Mouse (Mus musculus) embryonic stem cell, embryonic (primary cell): Measurements from ENCODE around the gene Mboat7.

Experiments
- CTCF ChIA-PET, 4 experiments: fragments of 300-600 bp in 2 of 4; fragments of 350-600 bp in 2 of 4; sonication (Branson Sonifier 250); formaldehyde crosslinking; loops; one replicate each; lab custom pipeline; 2022; ENCODE audit warnings: inconsistent platforms in 2 of 4; lab: Charles Lee
- POLR2A ChIA-PET, 4 experiments: fragments of 300-600 bp in 2 of 4; fragments of 350-600 bp in 2 of 4; sonication (Branson Sonifier 250); formaldehyde crosslinking; loops; one replicate each; lab custom pipeline; 2022; ENCODE audit warnings: antibody characterized with exemption in 4 of 4, inconsistent platforms in 1 of 4; lab: Charles Lee

The Mboat7 gene

DNA sequence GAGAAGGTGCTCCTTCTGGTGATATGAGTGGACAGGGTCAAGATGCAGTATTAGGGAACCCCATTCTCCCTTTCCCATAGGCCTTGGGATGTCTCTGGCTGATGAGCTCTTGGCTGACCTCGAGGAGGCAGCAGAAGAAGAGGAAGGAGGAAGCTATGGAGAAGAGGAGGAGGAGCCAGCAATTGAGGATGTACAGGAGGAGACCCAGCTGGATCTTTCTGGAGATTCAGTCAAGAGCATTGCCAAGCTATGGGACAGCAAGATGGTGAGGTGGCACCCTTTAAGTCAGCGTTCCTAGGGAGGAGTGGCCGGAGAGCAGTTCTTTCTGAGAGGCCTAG, 62.9 kb downstream of the Mboat7 start:
- ChIA-PET POLR2A (interaction anchor here (0.6 to 30.5 kb wide), 44 partner anchors 9 to 1109 kb away, joined by 3 to 772 read pairs (median 6); partner anchors contain the start of genes Cnot3 (in 4 of the 4), Ndufa3 (in 4 of the 4), Leng1 (in 3 of the 4) and Mboat7 (in 3 of the 4)), CTCF (interaction anchor here (0.6 to 1.7 kb wide), 6 partner anchors 13 to 841 kb away, joined by 3 to 8 read pairs (median 6); partner anchors contain the start of gene Ndufa3 (in 3 of the 4))

DNA sequence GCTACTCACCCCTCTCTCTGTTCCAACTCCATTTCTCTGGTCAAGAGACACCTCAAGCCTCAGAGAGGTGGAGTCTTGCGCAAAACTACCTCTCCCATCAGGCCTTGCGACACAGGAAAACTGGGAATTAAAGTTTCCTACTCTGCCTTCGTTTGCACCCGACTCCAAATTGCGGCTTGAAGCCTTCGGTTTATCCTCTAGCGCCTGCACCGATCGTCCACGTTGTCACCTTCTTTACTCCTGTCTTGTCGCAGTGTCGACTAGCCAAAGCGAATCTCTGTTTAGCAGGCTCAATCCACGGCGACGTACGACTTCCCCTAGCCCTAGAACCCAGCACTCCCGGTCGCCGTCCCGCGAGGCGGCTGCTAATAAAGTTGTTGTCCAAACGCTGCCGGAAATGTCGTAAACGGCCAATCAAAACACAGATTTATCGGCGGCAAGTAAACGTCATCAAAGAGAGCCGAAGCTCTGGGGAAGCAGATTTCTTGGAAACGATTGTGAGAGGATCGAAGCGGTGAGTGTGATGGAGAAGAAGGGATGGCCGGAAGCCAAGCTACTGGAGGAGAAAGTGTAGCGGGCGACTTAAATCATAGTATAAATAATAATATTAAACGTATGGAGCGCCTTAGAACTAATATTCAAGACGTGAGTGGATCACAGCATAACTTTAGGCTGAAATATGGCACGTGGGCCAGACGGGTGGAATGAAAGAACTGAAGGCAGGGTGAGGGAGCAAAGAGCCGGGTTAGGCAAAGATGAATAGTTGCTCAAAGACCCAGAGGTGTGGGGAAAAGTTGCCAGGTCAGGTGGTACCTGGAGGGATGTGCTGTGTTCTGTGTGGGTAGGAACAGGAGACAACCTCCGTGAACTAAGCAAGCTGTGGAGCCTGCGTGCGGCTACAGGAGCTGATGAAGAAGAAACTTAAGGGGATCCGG, 63.5 kb downstream of the Mboat7 start, which contains the start of the genes Tfpt and Prpf31:
Tfpt (minus strand) TSS at position 387 of the 935 bp plus-strand sequence.
Prpf31 (plus strand) TSS at position 443 of the 935 bp plus-strand sequence.
- CTCF ChIA-PET: interaction anchor here (0.6 to 1.7 kb wide), 5 partner anchors 13 to 302 kb away, joined by 3 to 8 read pairs (median 5); partner anchors contain the start of gene Ndufa3 (in 3 of the 4)
- POLR2A ChIA-PET: interaction anchor here (0.6 to 30.5 kb wide), 51 partner anchors 8 to 1110 kb away, joined by 3 to 772 read pairs (median 5); partner anchors contain the start of genes Cnot3 (in 4 of the 4), Ndufa3 (in 4 of the 4), Leng1 (in 3 of the 4) and Mboat7 (in 3 of the 4)

DNA sequence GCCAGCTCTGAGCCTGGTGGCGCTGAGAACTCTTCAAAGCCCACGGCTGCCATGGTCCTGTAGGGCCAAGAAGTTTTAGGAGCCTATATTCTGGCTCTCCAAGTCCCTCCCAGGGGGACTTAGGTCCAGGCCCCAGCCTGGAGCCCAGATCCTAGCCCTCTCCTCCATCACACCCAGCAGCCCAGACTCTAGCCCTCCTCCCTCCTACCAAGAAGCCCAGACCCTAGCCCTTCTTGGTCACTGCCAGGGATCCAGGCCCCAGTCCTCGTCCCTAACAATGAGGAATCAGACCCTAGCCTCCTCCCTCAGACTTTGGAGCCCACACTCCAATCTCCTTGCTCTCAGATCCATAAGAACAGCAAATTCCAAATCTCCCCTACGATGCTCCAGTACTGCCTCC, 64.3 kb downstream of the Mboat7 start:
- ChIA-PET POLR2A (interaction anchor here (1.1 to 30.5 kb wide), 23 partner anchors 8 to 873 kb away, joined by 3 to 772 read pairs (median 11); partner anchors contain the start of genes Cnot3 (in 3 of the 4), Mboat7 (in 3 of the 4), Ndufa3 (in 3 of the 4) and Tsen34 (in 3 of the 4)), CTCF (no interaction called here)
